Mouse (Mus musculus) CH12.LX (cell line): ENCODE data around the gene Aim2. TPM values are rescaled to one million over a fixed set of nuclear protein-coding genes. Genes with fewer than 3 reads are reported as not detected.
A peak's percentile ranks its signal among the peaks of the same experiment; 100 is the strongest.
"Not testable (repeated sequence)": the region's sequence is repeated elsewhere in the genome, so short reads cannot be mapped to it uniquely, and the experiment has no call there.

ENCODE experiments used
- DNase-seq: peaks from one replicate; pipeline ENCODE4 v3.0.0-alpha.2; 2013; ENCODE audit errors: extremely low read depth
- H3K27ac ChIP-seq: 2 replicates; pipeline ENCODE4 v1.5.1; 2012; ENCODE audit warnings: low read depth, mild to moderate bottlenecking, control low read depth, moderate library complexity; ENCODE audit not compliant: insufficient read depth
- H3K27me3 ChIP-seq: replicated peaks from 2 replicates; pipeline ENCODE3; 2012; ENCODE audit warnings: inconsistent platforms
- H3K36me3 ChIP-seq, 2 experiments: replicated peaks in 1 of 2; 2 replicates each; pipeline versions ENCODE3 to v1.6.1; 2012; ENCODE audit warnings: inconsistent platforms in 1 of 2, low read length in 1 of 2, mild to moderate bottlenecking in 1 of 2, mixed read lengths in 1 of 2, moderate library complexity in 1 of 2; ENCODE audit not compliant: control insufficient read depth in 1 of 2, insufficient read depth in 1 of 2
- H3K4me1 ChIP-seq, 2 experiments: 2 replicates each; pipeline ENCODE4 v1.6.1; 2012; ENCODE audit warnings: inconsistent platforms in 1 of 2, moderate library complexity in 1 of 2; ENCODE audit not compliant: insufficient read depth in 2 of 2, control insufficient read depth in 1 of 2
- H3K4me2 ChIP-seq: 2 replicates; pipeline ENCODE4 v1.6.1; 2012; ENCODE audit warnings: low read depth, mild to moderate bottlenecking, control low read depth; ENCODE audit not compliant: poor library complexity, insufficient read depth, severe bottlenecking
- H3K4me3 ChIP-seq, 3 experiments: fragments of 150-350 bp in 1 of 3; sonication (generic) in 1 of 3; replicated peaks in 1 of 3; 2 replicates each; pipeline versions ENCODE3 to v1.5.1; 2011 to 2012; ENCODE audit warnings: low read depth in 2 of 3, low read length in 2 of 3, mild to moderate bottlenecking in 2 of 3, moderate library complexity in 2 of 3, control low read depth in 1 of 3, improper control_type of control experiment in 1 of 3, inconsistent platforms in 1 of 3, mixed read lengths in 1 of 3; ENCODE audit not compliant: poor library complexity in 1 of 3
- H3K79me2 ChIP-seq: replicated peaks from 2 replicates; pipeline ENCODE4 v1.6.1; 2012; ENCODE audit warnings: mild to moderate bottlenecking, moderate library complexity; ENCODE audit not compliant: control insufficient read depth, poor library complexity, insufficient read depth, severe bottlenecking; ENCODE audit errors: extremely low read depth
- H3K9ac ChIP-seq: 2 replicates; pipeline ENCODE4 v1.6.1; 2012; ENCODE audit warnings: low read depth, mild to moderate bottlenecking, control low read depth, moderate library complexity; ENCODE audit not compliant: insufficient read depth
- H3K9me3 ChIP-seq: replicated peaks from 2 replicates; pipeline ENCODE3; 2012; ENCODE audit warnings: low read length, inconsistent platforms, mixed read lengths
- BHLHE40 ChIP-seq: IDR thresholded peaks from 2 replicates; pipeline ENCODE4 v1.6.1; 2011; ENCODE audit warnings: mild to moderate bottlenecking, low read depth, low read length, improper control_type of control experiment
- CHD1 ChIP-seq: IDR thresholded peaks from 2 replicates; pipeline ENCODE4 v1.6.1; 2012; ENCODE audit warnings: low read depth, low read length, improper control_type of control experiment, inconsistent platforms
- EP300 ChIP-seq: IDR thresholded peaks from 2 replicates; pipeline ENCODE4 v1.6.1; 2011; ENCODE audit warnings: low read length, improper control_type of control experiment
- HCFC1 ChIP-seq: IDR thresholded peaks from 2 replicates; pipeline ENCODE4 v1.6.1; 2012; ENCODE audit warnings: low read depth, mild to moderate bottlenecking, inconsistent platforms, low read length, improper control_type of control experiment
- MAFK ChIP-seq: IDR thresholded peaks from 2 replicates; pipeline ENCODE4 v1.6.1; 2011; ENCODE audit warnings: low read length, improper control_type of control experiment; ENCODE audit not compliant: insufficient replicate concordance
- MXI1 ChIP-seq: IDR thresholded peaks from 2 replicates; pipeline ENCODE4 v1.6.1; 2011; ENCODE audit warnings: mild to moderate bottlenecking, low read depth, low read length, improper control_type of control experiment
- PAX5 ChIP-seq: IDR thresholded peaks from 2 replicates; pipeline ENCODE4 v1.6.1; 2012; ENCODE audit warnings: low read length, inconsistent platforms, mixed read lengths
- RCOR1 ChIP-seq: conservative IDR thresholded peaks from 2 replicates; pipeline ENCODE4 v1.6.1; 2012; ENCODE audit warnings: low read depth, mild to moderate bottlenecking, inconsistent platforms, low read length, improper control_type of control experiment
- SIN3A ChIP-seq: IDR thresholded peaks from 2 replicates; pipeline ENCODE4 v1.6.1; 2012; ENCODE audit warnings: low read length, improper control_type of control experiment, inconsistent platforms
- TBP ChIP-seq: conservative IDR thresholded peaks from 2 replicates; pipeline ENCODE4 v1.6.1; 2011; ENCODE audit warnings: low read depth, low read length, improper control_type of control experiment
- USF2 ChIP-seq: conservative IDR thresholded peaks from 2 replicates; pipeline ENCODE4 v1.6.1; 2011; ENCODE audit warnings: low read depth, low read length, improper control_type of control experiment
- ZKSCAN1 ChIP-seq: IDR thresholded peaks from 2 replicates; pipeline ENCODE4 v1.6.1; 2012; ENCODE audit warnings: low read depth, inconsistent platforms, low read length, improper control_type of control experiment, borderline replicate concordance
- dilution Hi-C: fragments of 300-500 bp; cut with MboI; formaldehyde crosslinking; loops from 2 replicates; pipeline ENCODE4 v1.14.3; 2020; ENCODE audit warnings: low sequenced_read_pairs; ENCODE audit not compliant: extremely low pct_unique_long_range_greater_than_20kb, extremely low pct_ligation_motif_present
- in situ Hi-C: fragments of 300-500 bp; cut with MboI; formaldehyde crosslinking; loops from 3 replicates; pipeline ENCODE4 v1.14.3; 2019; ENCODE audit warnings: low sequenced_read_pairs, low pct_ligation_motif_present, low pct_unique_long_range_greater_than_20kb, mixed read lengths
- polyA plus RNA-seq: library from polyadenylated mRNA; unstranded; fragments of >175 nt; gene quantifications from 2 replicates; pipeline ENCODE4 v1.2.1, GENCODE M21; 2012; ENCODE audit warnings: low read depth; ENCODE audit not compliant: insufficient read length
- total RNA-seq, 2 experiments: library from RNA; depleted of rRNA; stranded (reverse); fragments of 300-350 nt in 1 of 2; fragments of >200 nt in 1 of 2; gene quantifications; 2 replicates each; pipeline ENCODE4 v1.2.3; 2012 to 2014

Gene Aim2
- total and polyA plus RNA-seq, 3 experiments, result 59.7 to 117 (median 87.0) TPM

DNA sequence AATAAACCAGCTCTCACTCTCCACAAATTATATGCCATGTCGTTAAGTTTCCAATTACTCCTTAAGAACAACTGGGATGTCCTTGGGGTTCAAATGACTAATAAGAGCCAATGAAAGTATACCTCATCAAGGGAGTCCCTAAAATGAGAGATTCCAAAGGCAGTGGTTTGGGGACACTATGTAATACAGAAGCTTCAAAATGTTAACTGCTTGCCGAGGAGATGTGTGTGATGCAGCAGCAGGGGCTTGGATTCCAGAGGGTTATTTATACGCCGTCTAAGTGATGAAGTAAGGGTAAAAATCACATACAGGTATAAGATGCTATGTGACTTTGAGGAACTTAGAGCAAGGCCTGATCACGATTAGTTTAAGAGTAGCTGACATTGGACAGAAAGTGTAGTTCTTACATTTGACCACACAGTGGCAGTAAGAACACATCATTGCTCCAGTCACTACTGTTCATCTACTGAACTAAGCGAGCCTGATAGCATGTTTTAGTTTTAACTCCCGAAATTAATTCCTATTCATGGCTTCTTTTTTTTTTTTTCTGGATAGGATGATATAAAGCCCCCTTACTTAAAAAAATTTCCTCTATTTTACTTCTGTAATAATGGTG is 105.6 kb downstream of the Aim2 start (continued):
- TF ChIP-seq ZKSCAN1, result no peak
- 0 out of 2 replicates have a peak, but pooled peaks have one; percentile 15 for TF ChIP-seq EP300
- TF ChIP-seq MXI1, result no peak
- no peak for TF ChIP-seq CHD1
- no peak for TF ChIP-seq HCFC1
- TF ChIP-seq RCOR1, result no peak
- TF ChIP-seq MAFK, result no peak; the same call in 1 of the 2 replicates
- no peak for TF ChIP-seq BHLHE40
- TF ChIP-seq PAX5, result no peak
- peak; percentile 62; the same call in 1 of the 2 replicates for TF ChIP-seq SIN3A

DNA sequence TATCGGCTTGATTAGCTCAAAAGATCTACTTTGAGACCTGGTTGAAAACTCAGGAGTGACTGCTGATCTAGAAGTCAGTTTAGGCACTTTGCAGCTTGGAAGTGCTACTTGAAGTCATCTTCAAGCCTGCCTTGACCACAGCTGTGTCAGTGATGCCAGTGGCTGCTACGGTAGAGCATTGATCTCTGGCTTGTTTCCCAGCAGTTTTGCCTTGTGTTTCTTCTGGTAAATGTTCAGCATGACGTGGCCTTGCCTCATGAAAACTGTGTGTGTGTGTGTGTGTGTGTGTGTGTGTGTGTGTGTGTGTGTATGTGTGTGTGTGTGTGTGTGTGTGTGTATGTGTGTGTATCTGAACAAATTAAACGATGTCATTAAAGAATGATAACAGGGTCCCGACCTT is 106.1 kb downstream of the Aim2 start:
- H3K27ac ChIP-seq, result no peak overlapping the region
- H3K79me2 ChIP-seq, result no peaks in the 10 kb centered on the region
- H3K9me3 ChIP-seq, result no peaks in the 10 kb centered on the region
- H3K27me3 ChIP-seq, result no peaks in the 10 kb centered on the region
- H3K36me3 ChIP-seq, result peaks cover 50 to 85% of the 10 kb centered on the region in 2 experiments
- no peak overlapping the region for H3K9ac ChIP-seq
- H3K4me3 ChIP-seq, result no peak overlapping the region
- dilution Hi-C loops (no loop called here), in situ Hi-C loops (loop anchor here (25.0 kb wide), 2 partner anchors 406 to 631 kb away; partner anchors contain the start of genes Olfr427 and Olfr429)
- peaks cover 0 to 17% of the 10 kb centered on the region in 2 experiments; a peak in 3 of 4 replicates for H3K4me1 ChIP-seq
- no peak for DNase-seq
- no peak overlapping the region for H3K4me2 ChIP-seq
- TF ChIP-seq TBP, result no peak
- no peak for TF ChIP-seq USF2
- TF ChIP-seq, all 38 proteins: peak for 0

DNA sequence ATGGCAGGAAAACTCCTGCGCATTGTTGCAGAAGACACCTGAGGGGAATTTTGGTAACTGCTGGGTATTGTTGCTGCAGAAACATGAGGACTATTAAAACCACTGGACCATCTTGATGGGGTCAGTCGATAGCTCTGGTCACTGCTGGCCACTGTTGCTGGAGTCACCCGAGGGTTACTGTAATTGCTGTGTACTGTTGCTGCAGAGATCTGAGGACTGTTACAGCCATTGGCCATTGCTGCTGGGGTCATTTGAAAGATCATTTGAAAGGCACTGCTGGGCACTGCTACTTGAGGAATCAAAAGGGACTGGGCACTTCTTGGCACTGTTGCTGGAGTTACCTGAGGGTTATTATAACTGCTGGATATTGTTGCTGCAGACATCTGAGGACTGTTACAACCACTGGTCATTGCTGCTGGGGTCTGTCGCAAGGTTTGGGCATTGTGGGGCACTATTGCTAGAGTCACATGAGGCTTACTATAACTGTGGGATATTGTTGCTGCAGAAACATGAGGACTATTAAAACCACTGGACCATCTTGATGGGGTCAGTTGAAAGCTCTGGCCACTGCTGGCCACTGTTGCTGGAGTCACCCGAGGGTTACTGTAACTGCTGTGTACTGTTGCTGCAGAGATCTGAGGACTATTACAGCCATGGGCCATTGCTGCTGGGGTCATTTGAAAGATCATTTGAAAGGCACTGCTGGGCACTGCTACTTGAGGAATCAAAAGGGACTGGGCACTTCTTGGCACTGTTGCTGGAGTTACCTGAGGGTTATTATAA is 129.9 kb downstream of the Aim2 start:
- not testable (repeated sequence) for DNase-seq

DNA sequence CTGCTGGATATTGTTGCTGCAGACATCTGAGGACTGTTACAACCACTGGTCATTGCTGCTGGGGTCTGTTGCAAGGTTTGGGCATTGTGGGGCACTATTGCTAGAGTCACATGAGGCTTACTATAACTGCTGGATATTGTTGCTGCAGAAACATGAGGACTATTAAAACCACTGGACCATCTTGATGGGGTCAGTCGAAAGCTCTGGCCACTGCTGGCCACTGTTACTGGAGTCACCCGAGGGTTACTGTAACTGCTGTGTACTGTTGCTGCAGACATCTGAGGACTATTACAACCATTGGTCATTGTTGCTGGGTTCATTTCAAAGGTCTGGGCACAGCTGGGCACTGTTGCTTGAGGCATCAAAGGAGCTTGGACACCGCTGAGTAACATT is 130.5 kb downstream of the Aim2 start:
- H3K4me3 ChIP-seq, H3K4me2 ChIP-seq, H3K9ac ChIP-seq, in situ Hi-C loops, H3K27me3 ChIP-seq, DNase-seq, H3K4me1 ChIP-seq, H3K27ac ChIP-seq, dilution Hi-C loops, H3K79me2 ChIP-seq, H3K9me3 ChIP-seq, H3K36me3 ChIP-seq: not testable (repeated sequence)

More for the DNA sequence above, 129.9 kb downstream of the Aim2 start:
- H3K4me1 ChIP-seq, H3K4me3 ChIP-seq, H3K4me2 ChIP-seq, H3K9ac ChIP-seq, H3K79me2 ChIP-seq, H3K36me3 ChIP-seq, in situ Hi-C loops, H3K27ac ChIP-seq, dilution Hi-C loops, H3K9me3 ChIP-seq, H3K27me3 ChIP-seq: not testable (repeated sequence)

DNA sequence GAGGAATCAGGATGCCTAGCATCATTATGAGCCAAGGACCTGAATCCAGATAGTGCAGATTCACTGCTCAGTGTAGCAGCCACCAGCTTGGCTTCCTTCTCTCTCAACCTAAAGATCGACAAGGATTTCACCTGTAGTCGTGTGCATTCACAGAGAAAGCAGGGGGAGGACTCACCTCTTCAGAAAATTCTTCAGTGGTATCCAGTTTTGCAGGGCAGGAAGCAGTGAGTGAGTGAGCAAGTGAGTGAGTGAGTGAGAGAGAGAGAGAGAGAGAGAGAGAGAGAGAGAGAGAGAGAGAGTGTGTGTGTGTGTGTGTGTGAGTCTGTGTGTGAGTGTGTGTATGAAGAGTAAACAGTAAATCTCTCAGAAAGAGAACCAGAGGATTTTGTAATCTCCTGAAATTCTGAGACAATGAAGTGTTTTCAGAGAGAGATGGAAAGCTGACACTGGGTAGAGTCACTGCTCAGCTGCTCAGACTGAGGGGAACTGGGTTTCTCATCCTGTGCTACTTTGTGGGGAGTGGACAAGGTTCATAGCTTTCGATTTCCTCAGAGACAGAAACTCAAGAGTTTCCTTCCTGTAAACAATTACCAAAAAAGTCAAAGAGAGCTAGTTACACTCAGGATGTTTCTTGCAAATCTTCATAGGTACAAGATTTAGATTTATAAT is 140.3 kb downstream of the Aim2 start, which contains the start of gene Ifi206:
Ifi206 (minus strand) TSS at position 230 of the 669 bp plus-strand sequence.
- H3K4me3 ChIP-seq, dilution Hi-C loops: not testable (repeated sequence)
- DNase-seq, result peak; percentile 12

More for the DNA sequence above, 140.3 kb downstream of the Aim2 start, which contains the start of gene Ifi206:
- H3K36me3 ChIP-seq, H3K9me3 ChIP-seq, H3K79me2 ChIP-seq, H3K9ac ChIP-seq, H3K4me1 ChIP-seq, H3K27ac ChIP-seq, H3K27me3 ChIP-seq, H3K4me2 ChIP-seq, in situ Hi-C loops: not testable (repeated sequence)
